Mouse (Mus musculus): ENCODE measurements around the gene Bcar3.

Bcar3 gene

DNA sequence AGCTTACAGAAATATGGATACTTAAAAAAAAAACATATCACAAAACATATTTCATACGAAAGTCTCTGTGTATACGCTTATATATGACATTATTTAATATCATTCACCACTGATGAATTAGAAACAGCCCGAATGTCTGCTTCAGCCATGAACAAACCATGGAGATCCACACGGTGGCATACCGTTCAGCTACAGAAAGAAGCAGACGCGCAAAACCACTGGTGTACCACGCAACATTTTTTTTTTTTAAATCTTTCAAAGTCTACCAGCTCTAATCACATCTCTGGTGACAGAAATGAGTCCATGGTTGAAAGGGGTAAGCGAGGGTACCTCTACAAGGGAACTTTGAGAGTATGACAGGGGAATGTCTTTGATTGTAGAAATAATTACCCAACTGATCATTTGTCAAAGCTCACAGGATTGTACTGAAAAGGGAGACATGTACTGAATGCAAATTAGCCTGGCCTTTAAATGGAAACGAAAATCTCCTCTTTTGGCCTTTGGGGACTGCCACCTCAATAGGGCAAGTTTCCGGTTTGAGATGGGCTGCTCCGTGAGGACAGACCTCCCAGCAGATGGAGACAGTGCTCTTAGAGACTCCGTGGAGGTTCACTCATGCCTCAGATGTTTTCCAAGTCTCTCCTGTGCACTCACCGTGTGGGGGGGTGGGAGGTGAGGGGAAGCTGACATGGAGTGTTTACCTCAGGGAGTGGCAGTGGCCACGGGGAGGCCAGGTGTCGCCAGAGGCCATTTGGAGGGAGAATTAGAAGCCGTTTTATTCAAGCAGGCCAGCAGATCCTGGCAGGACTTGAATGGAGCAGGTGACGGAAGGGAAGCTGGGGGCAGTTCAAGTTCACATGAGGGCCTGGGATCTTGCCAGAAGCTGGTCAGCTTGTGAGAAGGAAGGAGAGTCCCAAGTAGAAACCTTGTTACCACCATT is 168.3 kb downstream of the Bcar3 start:
- no peak for DNase-seq

DNA sequence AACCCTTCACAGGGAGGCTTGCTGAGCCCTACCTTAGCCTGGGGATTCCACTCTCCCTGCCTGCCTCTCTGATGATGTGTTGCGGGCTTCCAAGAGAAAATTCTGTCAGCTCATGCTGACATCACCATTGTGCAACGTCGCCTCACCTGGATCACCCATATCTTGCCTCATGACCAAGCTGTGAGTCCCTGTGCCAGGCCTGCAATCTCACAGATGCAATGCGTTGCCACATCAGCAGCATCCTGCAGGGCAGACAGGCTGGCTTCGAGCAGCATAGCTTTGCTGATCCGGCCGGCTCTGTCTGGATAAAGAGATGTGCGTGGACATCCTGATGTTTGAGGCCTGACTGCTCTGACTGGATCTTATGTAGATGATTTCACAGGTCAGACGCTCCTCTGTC is 169.2 kb downstream of the Bcar3 start:
- DNase-seq, result no peak

DNA sequence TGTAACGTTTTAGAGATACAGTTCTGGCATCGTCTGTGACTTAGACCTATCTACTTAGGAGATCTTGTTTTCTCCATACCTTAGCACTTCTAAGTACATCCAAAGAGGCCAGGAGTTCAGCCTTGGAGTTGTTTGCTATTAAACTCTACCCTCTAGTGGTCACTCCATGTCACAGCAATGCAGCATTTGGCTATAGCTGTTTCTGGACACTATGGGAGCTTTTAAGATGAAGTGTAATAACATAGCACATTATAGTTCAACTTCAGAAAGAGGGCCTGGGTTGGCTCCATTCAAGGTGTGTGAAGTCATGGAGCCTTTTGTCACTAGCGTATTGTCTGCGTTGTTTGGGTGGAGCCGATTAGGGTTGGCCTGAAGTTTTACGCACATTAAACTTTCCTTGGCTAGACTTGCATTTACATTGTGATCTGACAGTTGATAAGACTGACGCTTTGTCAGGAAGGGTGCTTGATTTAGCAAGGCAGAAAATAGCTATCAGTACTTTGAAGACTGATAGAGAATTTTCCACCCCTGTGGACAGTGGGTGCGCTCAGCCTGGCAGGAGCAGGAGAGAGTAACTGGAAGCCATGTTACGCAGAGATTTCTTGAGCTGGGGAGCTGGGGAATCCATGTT is 172.3 kb downstream of the Bcar3 start:
- DNase-seq, result peak; percentile 48

DNA sequence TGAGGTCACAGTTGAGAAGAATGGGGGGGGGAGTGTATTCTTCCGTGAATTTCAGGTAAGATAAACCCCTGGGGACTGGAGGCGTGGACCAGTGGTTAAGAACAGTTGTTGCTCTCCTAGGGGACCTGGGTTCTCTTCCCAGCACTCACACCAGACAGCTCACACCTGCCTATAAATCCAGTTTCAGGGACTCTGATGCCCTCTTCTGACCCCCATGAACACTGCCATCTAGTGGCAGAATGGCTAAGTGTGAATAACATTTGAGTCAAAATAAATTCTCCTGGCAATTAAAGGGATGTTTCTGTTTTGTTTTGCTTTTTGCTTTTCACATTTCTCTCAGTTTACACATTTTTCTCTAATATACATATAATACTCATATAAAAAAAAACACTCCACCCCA is 174.0 kb downstream of the Bcar3 start:
- DNase-seq, result peak; percentile 25

DNA sequence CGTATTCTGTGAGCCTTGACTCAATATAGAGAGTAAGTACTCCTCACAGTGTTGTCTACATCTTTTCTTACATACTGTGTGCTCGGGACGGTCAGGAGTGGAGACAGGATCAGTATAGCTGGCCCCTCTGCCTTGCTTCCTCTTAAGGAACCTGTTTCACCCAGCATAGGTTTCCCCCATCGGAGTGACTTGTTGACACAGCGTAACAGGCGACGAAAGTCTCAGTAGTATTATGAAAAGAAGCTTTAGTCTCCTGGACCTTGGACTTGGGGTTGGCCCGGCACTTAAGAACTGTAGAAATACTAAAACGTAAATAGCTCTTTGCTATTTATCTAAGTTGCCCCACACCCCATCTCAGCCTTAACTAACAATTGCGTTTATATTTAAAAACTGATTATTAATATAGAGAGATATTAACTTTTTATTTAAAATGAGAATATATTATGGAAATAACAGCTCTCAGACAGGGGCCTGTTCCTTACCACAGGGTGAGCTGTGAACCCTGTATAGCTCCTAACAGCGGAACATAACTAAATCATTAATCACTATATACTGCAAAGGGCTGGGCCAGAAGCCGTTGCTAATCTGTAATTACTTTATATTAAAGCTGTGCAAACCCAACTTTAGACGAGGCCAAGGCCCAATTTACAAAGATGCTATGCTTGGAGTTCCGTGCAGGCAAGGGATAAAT is 176.5 kb downstream of the Bcar3 start:
- DNase-seq, result no peak

DNA sequence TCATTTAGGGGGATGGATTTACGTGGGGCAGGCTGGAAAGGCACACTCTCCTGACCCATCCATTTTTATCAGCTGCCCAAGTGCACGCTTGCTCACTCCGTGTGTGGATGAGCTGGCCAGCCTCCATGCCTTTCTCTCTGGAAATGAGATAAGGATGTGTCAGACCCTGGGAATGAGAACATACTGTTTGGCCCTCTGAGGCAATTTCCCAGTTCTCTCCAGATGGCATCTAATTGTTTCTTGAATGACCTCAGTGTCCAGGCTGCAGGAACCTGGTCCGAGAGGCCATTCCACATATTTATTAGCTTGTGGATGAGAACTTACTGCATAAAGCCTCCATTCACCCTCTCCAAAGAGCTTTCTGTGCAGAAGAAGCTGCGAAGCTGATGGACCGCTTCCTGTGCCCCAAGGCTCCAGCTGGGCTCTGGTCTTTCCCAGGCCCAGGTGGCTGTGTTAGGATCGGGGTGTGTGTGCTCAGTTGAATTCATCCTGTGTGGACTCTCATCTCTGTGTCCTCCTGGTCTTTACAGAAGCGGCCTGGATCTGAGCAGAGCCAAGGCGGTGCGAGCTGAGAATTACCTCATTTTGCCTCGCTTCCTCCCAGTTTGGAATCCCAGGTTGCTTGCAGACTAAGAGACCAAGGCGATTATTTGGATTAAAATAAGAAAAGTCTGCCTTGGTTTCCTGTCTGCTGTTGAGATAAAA is 177.2 kb downstream of the Bcar3 start:
- DNase-seq, result no peak

DNA sequence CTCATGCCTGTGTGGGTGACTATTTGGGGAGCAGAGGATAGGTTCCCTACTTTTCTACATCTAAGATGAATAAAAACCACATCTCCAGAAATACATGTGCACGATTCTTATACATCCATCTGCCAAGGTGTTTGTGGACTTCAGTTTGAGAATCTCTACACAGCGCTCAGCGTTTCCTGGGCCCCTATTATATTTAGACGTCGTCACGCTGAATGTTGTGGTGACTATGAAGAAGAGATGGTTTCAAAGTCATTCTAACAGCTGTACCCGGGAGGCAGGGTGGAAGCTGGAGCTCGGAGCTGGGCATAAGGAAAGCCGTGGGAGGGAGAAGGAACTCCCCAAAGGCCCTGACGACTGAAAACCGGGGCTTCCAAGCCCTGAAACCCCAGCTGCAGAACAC is 178.5 kb downstream of the Bcar3 start:
- no peak for DNase-seq

DNA sequence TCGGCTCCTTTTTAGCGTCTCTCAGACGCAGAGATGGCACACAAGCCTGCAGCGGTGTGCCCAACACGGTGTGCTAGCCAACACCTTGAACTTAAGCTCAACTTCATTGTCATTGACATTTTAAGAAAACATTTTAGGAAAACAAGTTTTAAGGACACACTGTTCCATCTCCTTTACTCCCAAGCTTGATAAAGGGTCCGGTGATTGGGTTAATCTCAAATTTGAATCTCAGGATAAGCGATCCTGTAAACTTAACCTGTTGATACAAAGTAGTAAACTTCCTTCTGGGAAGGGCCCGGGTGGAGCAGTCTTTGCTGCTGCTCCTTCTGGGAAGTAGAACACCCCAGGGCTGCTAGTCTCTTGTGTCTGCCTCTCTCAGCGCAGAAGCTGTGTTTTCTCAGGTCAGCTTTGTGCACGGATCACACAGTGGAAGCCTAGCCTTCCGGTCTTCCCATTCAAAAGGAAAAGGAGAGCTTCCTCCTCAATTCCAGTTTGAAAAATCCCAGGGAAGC is 179.6 kb downstream of the Bcar3 start:
- DNase-seq, result no peak

DNA sequence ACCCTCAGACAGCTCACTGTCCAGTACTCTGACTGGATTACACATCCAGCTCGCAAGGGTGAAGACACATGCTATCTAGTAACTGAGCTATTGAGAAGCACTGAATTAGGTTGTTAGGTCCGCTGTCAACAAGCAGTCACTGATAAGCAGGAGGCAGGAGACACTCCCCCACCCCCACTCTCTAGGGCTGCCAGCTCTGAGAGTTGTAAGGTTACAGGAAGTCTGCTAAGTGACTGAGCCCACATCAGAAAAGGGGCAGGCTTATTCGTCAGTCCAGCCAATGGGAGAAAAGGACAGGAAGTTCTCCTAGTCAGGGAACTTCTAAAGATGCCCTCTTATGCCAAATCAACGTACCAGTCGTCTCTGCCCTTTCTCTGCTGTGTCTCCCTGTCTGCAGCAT is 180.1 kb downstream of the Bcar3 start:
- peak; percentile 69 for DNase-seq

DNA sequence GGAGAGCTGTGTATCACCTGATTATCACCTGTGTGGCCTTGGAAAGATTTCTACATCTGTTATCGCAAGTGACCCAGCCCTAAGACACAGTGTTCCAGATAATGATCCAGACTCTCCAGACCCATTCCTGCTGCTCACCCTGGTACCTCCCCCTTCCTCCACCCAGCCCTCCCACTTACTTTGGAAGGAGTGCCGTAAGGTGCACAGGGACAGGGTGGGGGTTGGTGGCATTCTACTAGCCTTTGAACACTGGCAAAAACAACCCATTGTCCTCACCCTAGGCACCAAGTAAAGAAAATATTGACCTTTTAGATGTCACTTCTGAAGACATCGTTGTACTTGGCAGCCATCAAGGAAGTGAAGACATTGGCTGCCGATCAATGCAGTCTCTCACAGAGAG is 180.9 kb downstream of the Bcar3 start:
- no peak for DNase-seq

DNA sequence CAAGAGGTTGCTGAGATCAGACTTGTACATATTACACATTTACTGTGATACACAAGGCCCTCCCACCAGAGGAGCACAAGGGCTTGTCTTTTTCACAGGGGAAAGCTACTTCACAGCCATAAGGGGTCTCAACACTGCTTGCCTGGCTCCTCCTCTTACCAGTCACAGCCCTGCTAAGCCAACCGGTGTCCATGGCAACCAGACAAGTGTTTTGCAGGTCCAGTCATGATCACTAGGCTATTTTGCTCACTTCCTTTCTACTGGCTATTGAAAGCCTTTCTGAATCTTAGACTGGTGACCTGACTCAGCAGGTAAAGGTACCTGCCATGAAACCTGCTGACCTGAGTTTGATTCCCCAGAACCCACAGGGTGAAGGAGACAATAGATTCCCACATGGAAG is 181.8 kb downstream of the Bcar3 start:
- DNase-seq, result no peak

DNA sequence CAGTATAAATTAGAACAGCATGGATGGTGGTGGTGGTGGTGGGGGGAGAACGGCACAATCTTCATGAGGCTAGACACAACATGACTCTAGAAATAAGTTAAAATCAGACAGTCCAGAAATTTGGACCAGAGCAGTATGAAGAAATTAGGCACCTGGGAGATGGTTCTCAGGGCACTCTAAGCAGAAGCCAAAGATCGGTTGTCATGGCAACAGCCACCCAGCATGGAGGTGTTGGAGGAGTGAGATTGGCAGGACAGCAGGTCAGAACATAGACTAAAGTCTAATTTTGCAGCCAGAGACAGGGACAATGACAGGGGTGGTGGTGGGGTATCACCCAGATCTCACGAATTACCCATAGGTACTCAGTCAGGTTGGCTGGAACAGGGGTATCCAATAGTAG is 182.7 kb downstream of the Bcar3 start:
- no peak for DNase-seq

DNA sequence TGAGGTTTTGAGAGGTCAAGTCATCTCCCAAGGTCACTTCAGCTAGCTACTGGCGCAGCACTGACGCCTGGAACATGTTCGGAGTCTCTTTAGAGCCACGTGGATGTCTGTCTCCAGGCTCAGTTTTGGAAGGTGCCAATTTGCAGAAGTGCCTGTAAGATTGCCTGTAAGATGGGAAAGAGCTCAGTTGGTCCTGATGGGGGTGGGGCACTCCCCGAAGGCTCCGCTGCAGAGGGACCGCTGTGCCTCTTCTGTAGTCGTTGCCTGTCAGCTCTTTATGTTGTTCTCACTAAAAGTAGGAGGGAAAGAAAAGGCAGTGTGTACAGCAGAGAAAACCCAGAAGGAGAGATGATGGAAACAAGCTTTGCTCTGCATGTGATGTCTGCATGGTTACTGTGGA is 183.6 kb downstream of the Bcar3 start:
- DNase-seq, result no peak

DNA sequence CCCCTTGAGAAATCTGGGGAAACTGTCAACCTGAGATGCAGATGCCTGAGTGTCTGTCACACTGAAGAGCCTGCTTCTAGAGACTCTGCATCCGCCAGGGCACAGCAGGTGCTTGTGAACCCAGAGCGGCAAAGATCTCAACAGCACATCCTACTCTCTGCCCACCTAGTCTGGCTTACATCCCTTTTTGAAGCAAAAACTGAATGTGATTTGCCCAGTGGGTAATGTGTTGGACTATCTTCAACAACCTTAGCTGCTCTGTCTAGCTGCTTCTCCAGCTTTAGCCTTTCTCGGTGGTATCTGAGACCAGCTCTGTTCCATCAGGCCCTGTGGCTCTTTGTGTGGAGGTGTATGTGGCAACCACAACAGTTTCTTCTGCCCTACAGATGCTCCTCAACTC is 184.8 kb downstream of the Bcar3 start:
- DNase-seq, result no peak

DNA sequence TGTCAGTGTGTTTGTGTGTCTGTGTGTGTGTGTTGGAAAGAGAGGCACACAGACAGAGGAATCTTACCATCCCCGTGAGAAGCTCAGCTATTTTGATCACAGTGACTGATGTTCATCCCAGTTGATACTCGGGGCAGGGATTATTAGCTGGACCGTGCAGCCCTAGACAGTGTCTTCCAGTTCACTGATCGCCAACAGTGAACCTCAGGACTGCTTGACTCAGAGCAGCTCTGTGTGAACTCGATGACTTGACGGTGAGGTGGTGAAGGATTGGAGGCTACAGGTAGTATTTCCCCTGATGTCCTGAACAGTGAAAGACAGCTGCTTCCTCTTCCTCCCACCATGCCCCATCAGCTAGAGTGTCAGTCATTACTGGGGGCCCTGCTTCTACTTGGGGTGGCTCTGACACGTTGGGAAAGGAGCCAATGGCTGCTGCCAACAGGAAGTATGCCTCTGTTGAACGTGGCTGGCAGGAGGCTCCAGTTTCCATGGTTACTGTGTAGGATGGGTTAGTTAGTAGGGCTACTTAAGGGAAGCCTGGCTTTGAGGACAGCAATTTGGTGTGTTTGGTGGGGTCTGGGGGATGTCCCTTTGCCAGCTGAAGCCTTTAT is 186.2 kb downstream of the Bcar3 start:
- no peak for DNase-seq

DNA sequence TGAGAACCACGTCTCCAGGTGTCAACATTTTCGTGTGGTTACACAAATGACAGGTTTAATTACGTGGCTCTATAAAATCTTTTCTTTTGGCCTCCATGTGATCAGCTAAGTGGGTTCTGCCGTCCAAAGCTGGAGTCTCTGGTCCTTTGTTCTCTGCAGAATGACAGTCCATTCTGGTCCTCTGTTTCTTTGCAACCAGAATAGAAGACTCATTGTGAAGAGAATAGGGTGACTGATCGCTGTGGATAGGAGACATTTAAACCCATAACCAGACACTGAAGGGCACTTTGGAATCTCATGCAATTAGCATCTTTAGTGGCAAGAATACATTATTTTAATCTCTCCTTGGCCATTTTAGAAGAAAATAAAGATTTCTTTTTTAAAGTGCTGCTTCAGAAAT is 187.1 kb downstream of the Bcar3 start:
- DNase-seq, result no peak

DNA sequence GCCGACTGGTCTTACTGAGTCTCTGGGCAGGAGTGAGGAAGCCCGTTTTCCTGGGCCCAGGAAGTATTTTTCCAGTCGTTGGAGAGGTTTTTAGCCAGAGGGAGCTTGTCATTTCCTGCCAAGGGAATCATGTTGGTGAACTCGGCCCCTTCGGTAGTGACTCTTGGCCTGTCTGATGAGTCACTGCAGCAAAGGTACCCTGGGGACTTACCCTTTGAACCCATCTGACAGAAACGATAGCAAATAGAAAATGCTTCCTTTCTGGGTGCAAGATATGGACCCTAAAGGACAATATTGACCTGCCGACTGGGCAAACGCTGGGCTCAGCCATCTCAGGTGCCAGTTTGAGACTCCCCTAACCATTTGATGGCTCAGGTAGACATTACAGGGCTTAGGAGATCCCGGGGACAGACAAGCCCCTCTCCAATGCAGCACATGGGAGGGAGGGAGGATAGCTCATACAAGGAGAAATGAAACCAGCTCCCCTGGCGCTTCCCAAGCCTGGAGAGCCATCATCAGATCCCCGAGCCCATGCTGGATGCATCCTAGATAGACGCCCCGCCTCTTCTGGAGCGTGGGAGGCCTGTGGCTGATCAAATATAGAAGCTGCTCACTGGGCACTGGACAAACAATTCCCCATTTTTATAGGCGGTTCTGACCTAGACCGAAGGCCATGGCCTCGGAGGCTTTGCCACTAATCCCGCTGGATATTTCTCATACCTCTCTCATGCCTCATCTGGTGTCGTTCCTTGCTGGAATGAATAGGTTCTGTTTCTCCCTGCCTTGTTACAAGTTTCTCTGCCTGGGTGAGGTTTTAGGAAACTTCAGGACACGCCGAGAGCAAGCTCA is 188.2 kb downstream of the Bcar3 start:
- no peak for DNase-seq

DNA sequence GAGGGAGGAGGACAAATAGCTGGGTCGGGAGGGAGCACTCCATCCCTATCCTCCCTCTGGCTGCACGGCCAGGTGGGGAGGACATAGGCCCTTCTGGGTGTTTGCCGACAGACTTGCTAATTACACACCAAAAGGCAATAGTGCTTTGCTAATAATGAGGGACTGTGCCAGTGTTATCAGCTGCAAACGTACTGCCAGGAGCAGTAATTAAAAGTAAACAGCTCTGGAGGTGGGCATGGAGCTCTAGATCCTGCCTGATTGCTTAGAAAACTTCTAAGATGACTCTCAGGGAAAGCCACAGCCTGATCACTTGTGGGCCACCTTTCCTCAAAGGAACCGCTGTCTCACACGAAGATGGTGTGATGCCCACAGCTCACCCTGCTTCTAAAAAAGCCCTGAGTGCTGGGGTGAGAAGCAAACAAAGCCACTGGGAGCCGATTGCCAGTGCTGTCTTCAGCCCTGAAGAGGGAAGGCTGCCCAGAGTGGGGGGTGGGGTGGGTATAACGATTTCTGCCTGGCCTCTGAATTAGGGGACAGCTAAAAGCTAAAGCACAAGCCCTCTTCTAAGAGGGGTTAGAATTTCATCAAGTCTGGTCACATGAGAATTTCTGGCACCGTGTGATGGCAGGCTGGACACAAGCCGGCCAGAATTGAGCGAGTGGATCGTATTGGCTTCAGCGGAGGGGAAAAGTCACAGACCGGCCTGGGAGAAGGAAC is 189.3 kb downstream of the Bcar3 start:
- no peak for DNase-seq

DNA sequence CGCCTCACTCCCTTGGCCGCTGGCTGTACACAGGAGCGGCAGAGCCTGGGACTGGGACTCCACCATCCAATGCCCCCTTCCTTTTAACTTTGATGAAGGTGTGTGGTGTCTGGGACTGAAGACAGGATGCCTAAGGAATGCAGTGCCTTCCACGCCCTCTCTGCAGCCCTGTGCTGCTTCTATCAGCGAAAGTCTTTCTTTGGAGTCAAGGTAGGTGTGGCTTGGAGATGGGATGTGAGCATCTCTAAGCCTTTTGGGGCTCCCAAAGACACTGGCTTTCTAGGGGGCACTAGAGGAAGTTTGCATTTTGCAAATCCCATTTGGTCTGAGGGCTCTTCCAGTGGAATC is 189.8 kb downstream of the Bcar3 start:
- no peak for DNase-seq

DNA sequence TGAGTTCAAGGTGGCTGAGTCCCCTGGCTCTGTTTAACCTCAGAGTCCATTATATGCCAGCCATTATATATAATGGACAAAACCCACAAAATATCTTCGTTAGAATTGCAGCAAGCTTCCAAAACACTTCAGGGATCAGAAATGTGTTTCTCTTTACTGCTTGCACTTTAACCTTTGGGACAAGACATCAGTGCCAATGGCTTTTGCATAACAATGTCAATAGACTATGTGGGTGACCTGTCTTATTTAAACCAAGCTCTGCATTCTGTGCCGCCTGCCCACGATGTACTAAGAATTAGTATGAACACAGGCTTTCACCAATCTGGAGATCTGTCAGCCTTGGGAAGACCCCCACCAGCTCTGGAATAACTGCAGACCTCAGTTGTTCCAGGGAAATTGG is 190.4 kb downstream of the Bcar3 start:
- DNase-seq, result no peak

DNA sequence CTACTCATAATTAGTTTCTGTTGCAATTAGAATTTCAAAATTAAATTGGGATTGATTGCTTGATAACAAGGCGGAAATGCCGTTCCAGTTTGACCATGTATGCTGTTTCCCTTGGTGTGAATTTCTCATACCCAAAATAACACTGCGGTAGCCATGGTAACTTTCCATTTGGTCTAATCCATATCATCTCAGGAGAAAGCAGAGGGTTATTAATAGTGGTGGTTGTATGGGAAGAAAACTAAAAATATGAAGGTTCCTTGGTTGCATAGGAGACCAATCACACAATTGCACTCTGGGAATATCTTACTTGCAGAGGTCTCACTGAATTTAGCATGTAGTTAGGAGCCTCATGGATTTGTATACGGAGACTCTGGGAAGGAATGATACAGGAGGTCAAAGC is 191.8 kb downstream of the Bcar3 start:
- DNase-seq, result no peak
